Mouse (Mus musculus) liver, embryonic 15.5 days (tissue): Measurements from ENCODE around the gene Slc25a27. TPM values are rescaled to one million over a fixed set of nuclear protein-coding genes. Genes with fewer than 3 reads are reported as not detected.

Experiments used
- ATAC-seq: fragments of 200-750 bp; cut with Nextera tagmentation; 2 replicates; pipeline ENCODE4 v1.8.0; 2017; ENCODE audit warnings: moderate number of reproducible peaks, mild to moderate bottlenecking, moderate library complexity; ENCODE audit not compliant: insufficient read depth
- H3K27ac ChIP-seq: fragments of 300-500 bp; sonication (generic); replicated peaks from 2 replicates; pipeline ENCODE4 v1.5.1; 2015; ENCODE audit warnings: mild to moderate bottlenecking, inconsistent platforms
- H3K27me3 ChIP-seq: fragments of 300-500 bp; sonication (generic); 2 replicates; pipeline ENCODE4 v1.6.1; 2015; ENCODE audit warnings: mild to moderate bottlenecking, inconsistent platforms
- H3K36me3 ChIP-seq: fragments of 300-500 bp; sonication (generic); replicated peaks from 2 replicates; pipeline ENCODE4 v1.6.1; 2015; ENCODE audit warnings: moderate library complexity, mild to moderate bottlenecking, inconsistent platforms
- H3K4me1 ChIP-seq: fragments of 300-500 bp; sonication (generic); replicated peaks from 2 replicates; pipeline ENCODE4 v1.6.1; 2015; ENCODE audit warnings: inconsistent platforms
- H3K4me2 ChIP-seq: fragments of 300-500 bp; sonication (generic); 2 replicates; pipeline ENCODE4 v1.6.1; 2015; ENCODE audit warnings: moderate library complexity, mild to moderate bottlenecking, inconsistent platforms
- H3K4me3 ChIP-seq: fragments of 300-500 bp; sonication (generic); replicated peaks from 2 replicates; pipeline ENCODE4 v1.5.1; 2015; ENCODE audit warnings: mild to moderate bottlenecking, inconsistent platforms
- H3K9ac ChIP-seq: fragments of 300-500 bp; sonication (generic); 2 replicates; pipeline ENCODE4 v1.6.1; 2015; ENCODE audit warnings: moderate library complexity, mild to moderate bottlenecking, inconsistent platforms
- H3K9me3 ChIP-seq: fragments of 300-500 bp; sonication (generic); replicated peaks from 2 replicates; pipeline ENCODE4 v1.6.1; 2016; ENCODE audit warnings: inconsistent platforms
- WGBS: fragments of 180-500 bp; shearing (Covaris S2); methylation state at CpG from one replicate; pipeline ENCODE4 v1.1.7; 2015; ENCODE audit warnings: mixed read lengths; ENCODE audit not compliant: insufficient replicate concordance; 5-methylcytosine and 5-hydroxymethylcytosine counted together
- polyA plus RNA-seq: library from polyadenylated mRNA; unstranded; fragments of >200 nt; fragmentation: Nextera tagmentation; extraction: Ambion mirVana; gene quantifications from 2 replicates; pipeline ENCODE4 v1.2.1, GENCODE M21; 2015

The Slc25a27 gene
- polyA plus RNA-seq, 1 experiment from 2014 or later = 1.4 TPM

DNA sequence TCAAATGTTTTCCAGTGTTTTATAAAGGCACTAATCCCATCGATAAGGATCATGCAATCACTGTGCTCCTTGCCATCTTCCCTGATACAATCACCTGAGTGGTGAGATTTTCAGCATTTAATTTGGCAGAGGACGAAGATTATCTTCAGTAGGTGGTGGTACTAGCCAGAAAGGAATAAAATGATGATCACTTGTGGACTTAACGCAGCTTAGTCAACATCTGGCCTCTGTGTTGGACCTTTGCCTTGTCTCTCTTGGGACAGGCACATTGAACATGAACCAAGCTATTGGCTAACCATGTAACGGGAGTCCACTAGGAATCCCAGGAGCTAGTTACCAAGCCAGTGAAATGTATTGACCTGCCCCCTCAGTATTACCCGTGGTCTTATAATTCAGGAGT, 17.6 kb upstream of the Slc25a27 start:
- Histone ChIP-seq H3K27me3 (no peaks in the 10 kb centered on the region), H3K4me3 (no peak overlapping the region), H3K9me3 (no peaks in the 10 kb centered on the region), H3K4me2 (no peak overlapping the region), H3K36me3 (0 out of 2 replicates have a peak, but pooled peaks cover 8% of the 10 kb centered on the region), H3K27ac (no peak overlapping the region), H3K4me1 (no peaks in the 10 kb centered on the region), H3K9ac (no peak overlapping the region)
- no peak for ATAC-seq
- 61% methylated on average over 5 of the region's 5 CpGs for WGBS

- ATAC-seq = no peak
- Histone ChIP-seq H3K27ac (no peak overlapping the region), H3K9ac (no peak overlapping the region), H3K27me3 (no peaks in the 10 kb centered on the region), H3K36me3 (0 out of 2 replicates have a peak, but pooled peaks cover 8% of the 10 kb centered on the region), H3K4me2 (no peak overlapping the region), H3K9me3 (no peaks in the 10 kb centered on the region), H3K4me3 (no peak overlapping the region), H3K4me1 (no peaks in the 10 kb centered on the region)
- 61% methylated on average over 6 of the region's 7 CpGs for WGBS
Observed at GRCm38 (mm10) chr17:43684086-43684485, 17.1 kb upstream of the Slc25a27 start.

DNA sequence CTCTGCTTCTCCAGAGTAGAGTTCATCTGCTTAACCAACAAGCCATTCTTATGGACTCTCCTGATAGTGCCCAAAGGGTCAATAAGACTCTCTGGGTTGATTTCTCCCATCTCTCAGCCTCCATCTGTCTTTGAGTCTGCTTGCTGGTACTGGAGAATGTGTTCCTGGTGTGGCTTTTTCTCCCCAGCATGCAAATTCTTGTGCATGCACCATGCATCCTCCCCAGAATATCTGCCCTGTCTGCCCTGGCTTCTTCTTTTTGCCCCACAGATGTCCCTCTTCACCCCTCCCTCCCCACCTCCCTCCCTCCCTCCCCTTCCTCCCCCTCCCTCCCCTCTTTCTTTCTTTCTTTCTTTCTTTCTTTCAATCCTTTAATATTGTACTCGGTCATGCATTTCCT, 10.3 kb upstream of the Slc25a27 start:
- Histone ChIP-seq H3K4me1 (peaks cover 5% of the 10 kb centered on the region; the same call in 1 of the 2 replicates), H3K9me3 (no peaks in the 10 kb centered on the region), H3K36me3 (0 out of 2 replicates have a peak, but pooled peaks cover 3% of the 10 kb centered on the region), H3K4me3 (no peak overlapping the region), H3K9ac (no peak overlapping the region), H3K27me3 (no peaks in the 10 kb centered on the region), H3K4me2 (no peak overlapping the region), H3K27ac (no peak overlapping the region)
- 67% methylated on average over 1 of the region's 1 CpGs for WGBS
- ATAC-seq = no peak

DNA sequence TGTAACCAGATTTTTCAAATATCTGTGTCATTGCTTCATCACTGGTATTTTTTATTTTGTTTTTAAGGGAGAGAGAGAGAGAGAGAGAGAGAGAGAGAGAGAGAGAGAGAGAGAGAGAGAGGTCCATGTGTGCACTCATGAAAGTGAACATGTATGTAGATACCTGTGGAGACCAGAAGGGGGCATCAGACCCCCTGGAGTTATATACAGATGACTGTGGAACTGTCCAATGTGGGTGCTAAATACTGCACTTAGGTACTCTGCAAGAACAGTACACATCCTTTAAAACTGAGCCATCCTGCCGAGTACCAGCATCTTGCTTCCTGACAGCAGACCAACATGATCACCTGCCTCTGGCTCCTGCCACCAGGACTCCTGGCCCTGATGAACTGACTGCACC, 9.2 kb upstream of the Slc25a27 start:
- Histone ChIP-seq H3K9me3 (no peaks in the 10 kb centered on the region), H3K27ac (no peak overlapping the region), H3K4me2 (no peak overlapping the region), H3K4me3 (no peak overlapping the region), H3K27me3 (no peaks in the 10 kb centered on the region), H3K4me1 (peaks cover 6% of the 10 kb centered on the region; the same call in 1 of the 2 replicates), H3K9ac (no peak overlapping the region), H3K36me3 (0 out of 2 replicates have a peak, but pooled peaks cover 3% of the 10 kb centered on the region)
- 49% methylated on average over 1 of the region's 1 CpGs for WGBS
- no peak for ATAC-seq

- ATAC-seq = no peak
- H3K36me3 ChIP-seq = no peaks in the 10 kb centered on the region
- H3K9ac ChIP-seq = no peak overlapping the region
- H3K27me3 ChIP-seq = no peaks in the 10 kb centered on the region
- H3K27ac ChIP-seq = no peak overlapping the region
- no peaks in the 10 kb centered on the region for H3K9me3 ChIP-seq
- H3K4me1 ChIP-seq = peaks cover 13% of the 10 kb centered on the region; the same call in 1 of the 2 replicates
- H3K4me3 ChIP-seq = no peak overlapping the region
- WGBS = 60% methylated on average over 1 of the region's 1 CpGs
- H3K4me2 ChIP-seq = no peak overlapping the region
Observed at GRCm38 (mm10) chr17:43675228-43675627, 8.2 kb upstream of the Slc25a27 start.

DNA sequence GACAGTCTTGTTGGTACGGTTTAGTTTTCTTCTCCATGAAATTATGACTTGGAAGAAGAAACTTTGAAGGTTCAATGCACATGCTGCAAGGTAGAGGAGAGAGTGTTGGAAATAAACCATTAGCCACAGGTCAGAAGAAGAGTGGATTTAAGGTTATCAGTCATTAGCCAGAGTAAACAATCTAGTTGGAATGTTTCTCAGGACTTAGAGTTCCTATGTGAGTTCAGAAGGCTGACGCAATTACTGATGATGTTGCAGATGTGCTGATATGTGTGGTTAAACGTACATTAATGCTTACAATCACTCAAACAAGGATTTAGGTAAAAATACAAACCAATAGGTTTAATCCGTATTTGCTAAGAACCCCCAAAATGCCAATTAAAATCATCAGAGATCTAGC, 4.9 kb upstream of the Slc25a27 start:
- no peak overlapping the region for H3K4me3 ChIP-seq
- H3K9ac ChIP-seq = no peak overlapping the region
- peaks cover 17% of the 10 kb centered on the region for H3K4me1 ChIP-seq
- WGBS = 54% methylated on average over 4 of the region's 4 CpGs
- no peaks in the 10 kb centered on the region for H3K9me3 ChIP-seq
- H3K4me2 ChIP-seq = no peak overlapping the region
- no peak for ATAC-seq
- H3K36me3 ChIP-seq = no peaks in the 10 kb centered on the region
- peaks cover 2% of the 10 kb centered on the region; the same call in 1 of the 2 replicates for H3K27me3 ChIP-seq
- H3K27ac ChIP-seq = 0 out of 2 replicates have a peak overlapping the region, but pooled peaks have one; percentile 33

DNA sequence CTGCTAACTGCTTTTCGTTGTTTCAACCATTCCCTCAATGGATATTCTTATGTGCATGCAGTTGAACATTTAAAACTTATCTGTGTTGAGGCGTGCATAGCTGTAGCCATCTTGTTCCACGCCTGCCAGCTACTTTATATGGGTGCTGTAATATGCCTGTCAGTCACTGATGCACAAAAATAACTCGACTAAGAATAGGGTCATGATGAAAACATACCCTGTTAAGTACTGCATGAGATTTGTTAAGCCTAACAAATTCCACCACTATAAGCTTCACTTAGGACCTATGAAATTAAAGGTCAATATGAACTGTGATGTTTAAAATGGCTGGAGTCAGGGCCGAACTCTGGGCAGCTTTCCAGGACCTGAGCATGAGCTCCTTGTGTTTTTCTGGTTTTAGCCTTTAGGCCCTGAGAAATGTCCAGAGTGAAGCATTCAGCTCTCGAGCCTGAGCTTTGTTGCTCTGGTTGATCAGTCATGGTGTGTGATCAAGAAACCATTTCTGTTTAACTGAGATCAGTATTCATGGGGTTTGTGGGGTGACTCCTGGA, 2.2 kb upstream of the Slc25a27 start:
- no peak for ATAC-seq
- H3K4me3 ChIP-seq = 0 out of 2 replicates have a peak overlapping the region, but pooled peaks have one; percentile 1
- no peak overlapping the region for H3K9ac ChIP-seq
- H3K4me1 ChIP-seq = peaks cover 19% of the 10 kb centered on the region; the same call in 1 of the 2 replicates
- 0 out of 2 replicates have a peak overlapping the region, but pooled peaks have one; percentile 30 for H3K4me2 ChIP-seq
- no peaks in the 10 kb centered on the region for H3K36me3 ChIP-seq
- H3K27me3 ChIP-seq = peaks cover 9% of the 10 kb centered on the region; the same call in 1 of the 2 replicates
- no peaks in the 10 kb centered on the region for H3K9me3 ChIP-seq
- WGBS = 57% methylated on average over 6 of the region's 6 CpGs
- H3K27ac ChIP-seq = no peak overlapping the region

- Histone ChIP-seq H3K36me3 (no peaks in the 10 kb centered on the region), H3K4me3 (peak within 1 kb of the TSS; percentile 63), H3K4me2 (peak within 1 kb of the TSS; percentile 82), H3K27me3 (peaks cover 9% of the 10 kb centered on the region; the same call in 1 of the 2 replicates), H3K9me3 (no peaks in the 10 kb centered on the region), H3K4me1 (peaks cover 19% of the 10 kb centered on the region; the same call in 1 of the 2 replicates), H3K27ac (no peak within 1 kb of the TSS), H3K9ac (peak within 1 kb of the TSS; percentile 29)
- WGBS = 2% methylated on average over 17 of the region's 17 CpGs
- no peak; the same call in 1 of the 2 replicates for ATAC-seq
Observed at GRCm38 (mm10) chr17:43667290-43667843, 353 bp upstream of the Slc25a27 start, which contains the start of gene Cyp39a1. TSS of gene Cyp39a1 (plus strand) at chr17:43667425.

DNA sequence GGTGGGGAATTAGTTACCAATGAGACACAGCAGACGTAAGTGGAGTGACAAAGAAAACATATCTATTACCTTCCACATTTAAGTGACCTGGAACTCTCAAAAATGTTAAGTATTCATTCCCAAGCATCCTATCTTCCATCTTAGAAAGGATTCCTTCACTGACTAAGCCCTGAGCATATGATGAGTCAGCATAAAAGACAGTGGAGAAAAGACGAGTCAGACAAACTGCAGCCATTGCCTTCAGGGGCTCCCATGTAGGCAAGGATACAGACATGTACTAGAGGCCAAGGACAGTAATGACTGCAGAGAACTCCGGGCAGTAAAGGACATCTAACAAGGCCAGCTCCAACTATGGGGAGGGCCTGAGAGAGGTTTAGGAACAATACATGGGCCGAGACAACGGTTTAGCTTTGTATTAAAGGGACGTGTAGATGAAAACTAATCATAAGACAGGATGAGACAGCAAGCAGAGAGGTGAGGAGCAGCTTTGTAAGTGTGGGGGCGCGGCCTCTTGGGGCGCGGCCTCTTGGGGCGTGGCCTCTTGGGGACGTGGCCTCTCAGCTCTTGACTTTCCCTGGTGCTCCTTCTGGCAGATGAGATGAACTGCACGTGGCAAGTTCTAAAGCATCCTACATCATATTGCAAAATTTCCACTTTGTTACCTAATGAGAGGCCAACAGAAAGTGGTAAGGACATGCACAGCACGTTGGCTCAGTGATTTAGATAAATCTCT, 15.5 kb downstream of the Slc25a27 start:
- Histone ChIP-seq H3K9ac (no peak overlapping the region), H3K4me3 (no peak overlapping the region), H3K9me3 (no peaks in the 10 kb centered on the region), H3K27me3 (no peaks in the 10 kb centered on the region), H3K27ac (no peak overlapping the region), H3K4me1 (no peaks in the 10 kb centered on the region), H3K36me3 (no peaks in the 10 kb centered on the region), H3K4me2 (no peak overlapping the region)
- no peak for ATAC-seq
- WGBS = 51% methylated on average over 14 of the region's 14 CpGs

DNA sequence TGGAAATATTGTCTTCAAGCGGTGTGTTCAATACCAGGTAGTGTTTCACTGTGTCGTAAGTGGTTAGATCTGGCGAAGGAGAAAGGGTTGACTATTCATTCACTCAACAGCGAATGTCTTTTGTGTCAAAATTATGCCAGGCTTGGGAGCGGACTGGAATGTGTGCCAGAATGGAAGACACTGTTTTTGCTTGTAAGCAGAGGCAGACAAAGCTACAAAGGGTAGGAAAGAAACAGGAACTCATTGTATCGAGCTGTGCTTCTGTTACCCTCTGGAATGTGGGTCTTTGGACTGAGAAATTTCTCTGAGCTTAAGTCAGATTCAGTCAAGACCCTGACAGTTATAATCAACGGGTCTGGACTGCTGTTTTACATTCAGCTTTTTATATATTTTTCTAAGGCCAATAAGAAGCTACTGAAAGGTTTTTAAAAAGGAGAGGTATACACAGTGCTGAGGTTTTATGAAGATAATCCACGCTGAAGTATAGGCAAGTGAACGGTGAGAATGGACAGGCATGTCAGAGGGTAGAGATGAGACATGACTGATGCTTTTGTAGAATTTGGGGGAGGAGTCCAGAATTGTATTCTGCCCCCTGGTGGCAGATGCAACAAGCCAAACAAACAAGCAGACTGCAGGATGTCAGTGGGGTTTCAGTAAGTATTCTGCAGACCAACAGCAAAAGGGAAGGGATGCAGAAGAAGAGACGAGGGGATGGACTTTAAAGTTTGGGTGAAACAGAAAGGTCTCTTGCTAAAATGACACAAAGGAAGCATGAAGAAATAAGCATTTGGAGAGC, 17.2 kb downstream of the Slc25a27 start:
- 66% methylated on average over 10 of the region's 10 CpGs for WGBS
- H3K36me3 ChIP-seq = no peaks in the 10 kb centered on the region
- no peaks in the 10 kb centered on the region for H3K9me3 ChIP-seq
- no peaks in the 10 kb centered on the region for H3K4me1 ChIP-seq
- H3K9ac ChIP-seq = no peak overlapping the region
- no peaks in the 10 kb centered on the region for H3K27me3 ChIP-seq
- no peak overlapping the region for H3K27ac ChIP-seq
- no peak overlapping the region for H3K4me3 ChIP-seq
- H3K4me2 ChIP-seq = no peak overlapping the region
- ATAC-seq = no peak
